Comparison of ENCODE assay signal across 8 mouse cellular contexts in the genomic region with DNA sequence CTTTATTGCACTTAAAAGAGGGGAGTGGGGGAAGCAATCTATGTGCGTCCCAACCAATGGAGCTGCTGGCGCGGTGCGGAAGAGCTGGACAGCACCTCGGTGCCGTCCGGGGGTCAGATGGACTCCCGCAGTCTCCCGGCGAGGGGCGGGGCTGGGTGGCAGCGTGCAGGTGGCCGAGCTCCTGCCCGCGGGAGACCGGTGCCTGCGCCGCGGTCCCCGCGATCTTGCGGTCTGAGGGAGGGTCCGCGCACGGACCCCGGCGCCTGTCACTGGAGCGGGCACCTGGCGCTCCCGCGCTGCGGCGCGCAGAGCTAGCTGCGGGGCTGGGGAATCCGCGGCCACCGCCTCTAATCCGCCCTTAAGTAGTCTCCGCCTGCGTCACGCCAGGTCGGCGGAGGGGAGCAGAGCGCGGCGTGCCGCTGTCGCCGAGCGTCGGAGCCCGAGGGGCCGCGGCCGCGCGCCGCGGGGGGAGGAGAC. TPM values are rescaled to one million over a fixed set of nuclear protein-coding genes. Genes with fewer than 3 reads are reported as not detected.
DNase-seq lines count a peak whose midpoint lies in the region; ATAC-seq and TF ChIP-seq lines count a peak whose summit lies in the region.

A gene (minus strand): TSS at position 325 of the 477 bp plus-strand sequence.

- ATAC-seq in lung, postnatal 0 days: peak; percentile 28; the same call in 1 of the 2 replicates
- peak; percentile 76 for ATAC-seq in forebrain, embryonic 15.5 days (replicated peaks)
- 0 out of 2 replicates have a peak, but pooled peaks have one; percentile 30 for ATAC-seq in limb, embryonic 12.5 days (ENCODE audit: insufficient number of reproducible peaks, insufficient read depth, low FRiP score, low TSS enrichment, low read depth)

- no peak for TF ChIP-seq CTCF in lung, postnatal 0 days (IDR thresholded peaks at IDR 0.05)

- under 1% methylated on average over 36 of the region's 60 CpGs for WGBS in lung, postnatal 0 days
- WGBS in forebrain, embryonic 15.5 days: under 1% methylated on average over 57 of the region's 60 CpGs
- 1% methylated on average over 53 of the region's 60 CpGs for WGBS in limb, embryonic 12.5 days

- no peak for TF ChIP-seq EP300 in lung, postnatal 0 days (IDR thresholded peaks at IDR 0.05)

- H3K9ac ChIP-seq in lung, postnatal 0 days (replicated peaks; ENCODE audit: low read depth): no peak within 1 kb of the TSS
- H3K9ac ChIP-seq in forebrain, embryonic 15.5 days (replicated peaks): peak within 1 kb of the TSS; percentile 80
- peak within 1 kb of the TSS; percentile 44 for H3K9ac ChIP-seq in limb, embryonic 12.5 days (replicated peaks)

- DNase-seq in adrenal gland, adult (ENCODE audit: inconsistent age in 2 of 2, low spot score in 1 of 2): peak; percentile 21 to 50
- no peak for DNase-seq in adrenal gland, adult 8-10 months
- peak; percentile 12 for DNase-seq in lung, postnatal 0 days (ENCODE audit: low spot score)
- no peak for DNase-seq in lung, postnatal 10 days
- peak; percentile 76 for DNase-seq in retina, postnatal 7 days (ENCODE audit: low read depth, low spot score)
- no peak for DNase-seq in urinary bladder, postnatal 36 days (ENCODE audit: low spot score in 2 of 2)

- no peaks in the 10 kb centered on the region for H3K4me1 ChIP-seq in lung, postnatal 0 days (ENCODE audit: insufficient read depth, low read depth, low read length)
- H3K4me1 ChIP-seq in forebrain, embryonic 15.5 days: peaks cover 12% of the 10 kb centered on the region
- peaks cover 8% of the 10 kb centered on the region for H3K4me1 ChIP-seq in limb, embryonic 12.5 days (replicated peaks)

- H3K9me3 ChIP-seq in lung, postnatal 0 days (ENCODE audit: low read length): no peaks in the 10 kb centered on the region
- no peaks in the 10 kb centered on the region for H3K9me3 ChIP-seq in forebrain, embryonic 15.5 days
- no peaks in the 10 kb centered on the region for H3K9me3 ChIP-seq in limb, embryonic 12.5 days

- peaks cover 29% of the 10 kb centered on the region for H3K27me3 ChIP-seq in lung, postnatal 0 days (replicated peaks; ENCODE audit: insufficient read depth, low read length)
- H3K27me3 ChIP-seq in forebrain, embryonic 15.5 days: peaks cover 15% of the 10 kb centered on the region; the same call in 1 of the 2 replicates
- peaks cover 67% of the 10 kb centered on the region for H3K27me3 ChIP-seq in limb, embryonic 12.5 days

- H3K36me3 ChIP-seq in lung, postnatal 0 days (ENCODE audit: insufficient read depth, low read length): no peaks in the 10 kb centered on the region
- H3K36me3 ChIP-seq in forebrain, embryonic 15.5 days: no peaks in the 10 kb centered on the region
- H3K36me3 ChIP-seq in limb, embryonic 12.5 days: no peaks in the 10 kb centered on the region

- H3K4me3 ChIP-seq in lung, postnatal 0 days (ENCODE audit: low read depth, low read length): peak within 1 kb of the TSS; percentile 10; the same call in 1 of the 2 replicates
- peak within 1 kb of the TSS; percentile 74 for H3K4me3 ChIP-seq in forebrain, embryonic 15.5 days
- H3K4me3 ChIP-seq in limb, embryonic 12.5 days (replicated peaks): peak within 1 kb of the TSS; percentile 44

- no peak within 1 kb of the TSS for H3K27ac ChIP-seq in lung, postnatal 0 days (ENCODE audit: low read length)
- H3K27ac ChIP-seq in forebrain, embryonic 15.5 days (replicated peaks): peak within 1 kb of the TSS; percentile 62
- no peak within 1 kb of the TSS for H3K27ac ChIP-seq in limb, embryonic 12.5 days

- peak within 1 kb of the TSS; percentile 41 for H3K4me2 ChIP-seq in lung, postnatal 0 days (replicated peaks; ENCODE audit: low read depth, low read length)
- H3K4me2 ChIP-seq in forebrain, embryonic 15.5 days (replicated peaks): peak within 1 kb of the TSS; percentile 93
- H3K4me2 ChIP-seq in limb, embryonic 12.5 days: peak within 1 kb of the TSS; percentile 76

RNA-seq across cellular contexts. Expression of the gene that starts here (rescaled TPM):
- total RNA-seq in adrenal gland, adult 8-10 months (2022): 1 to 10 TPM; 4.4 to 6.1 (median 5.5) TPM
- polyA plus RNA-seq in lung, postnatal 0 days (2015; fragmentation: Nextera tagmentation; extraction: Ambion mirVana): not detected in 2 replicates
- 3.4 and 3.6 TPM in 2 replicates for polyA plus RNA-seq in forebrain, embryonic 15.5 days (2015; fragmentation: Nextera tagmentation; extraction: Ambion mirVana)
- not detected in 2 replicates for polyA plus RNA-seq in limb, embryonic 12.5 days (2016; fragmentation: Nextera tagmentation; extraction: Ambion mirVana)

Comparison
In these comparisons a context has a peak if more than half of its experiments do, and no peak if none do; other contexts are left out.
1. DNase-seq: peak in adrenal gland, adult (2 of 2) and retina, postnatal 7 days (single experiment); none in adrenal gland, adult 8-10 months (single experiment), lung, postnatal 10 days (single experiment) and urinary bladder, postnatal 36 days (0 of 2).
2. Peak in DNase-seq, ATAC-seq, H3K4me3 ChIP-seq and H3K4me2 ChIP-seq in lung, postnatal 0 days; RNA of the gene not detected or under 1 TPM.
3. Peak in ATAC-seq, H3K4me3 ChIP-seq, H3K9ac ChIP-seq and H3K4me2 ChIP-seq in limb, embryonic 12.5 days; RNA of the gene not detected or under 1 TPM.
4. H3K4me2 ChIP-seq: peak in every context shown above with its lines; median percentile 93 in forebrain, embryonic 15.5 days; 76 in limb, embryonic 12.5 days; 41 in lung, postnatal 0 days.
5. H3K4me3 ChIP-seq: peak in every context shown above with its lines; median percentile 74 in forebrain, embryonic 15.5 days; 44 in limb, embryonic 12.5 days; 10 in lung, postnatal 0 days.
6. Peak in every context shown above with its lines, with median percentiles within 50 percentile points of each other: ATAC-seq.